Mouse (Mus musculus) spleen, embryonic (tissue): ENCODE measurements around the gene Gm45713.

Experiments
- CTCF ChIA-PET: fragments of 350-600 bp; sonication (Branson Sonifier 250); formaldehyde crosslinking; loops from one replicate; lab custom pipeline; 2022; lab: Charles Lee

Gene Gm45713

DNA sequence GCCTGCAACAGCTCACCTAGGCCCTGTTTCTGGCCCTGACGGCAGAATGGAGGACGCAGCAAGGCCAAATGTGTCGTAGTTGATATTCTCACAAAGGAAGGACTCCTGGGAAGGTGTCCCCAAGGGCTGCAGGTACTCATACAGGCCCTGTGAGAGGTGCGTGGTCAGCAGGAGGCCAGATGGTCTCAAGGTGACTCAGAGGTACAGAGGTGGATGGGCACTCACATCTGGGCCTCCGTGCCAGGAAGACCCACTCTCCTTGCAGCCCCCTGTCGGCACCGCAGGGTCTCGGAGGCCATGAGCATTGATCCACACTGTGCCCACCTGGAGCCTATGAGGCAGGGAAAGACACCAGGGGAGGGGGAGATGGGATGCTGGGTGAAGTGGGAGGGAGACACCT is 9.4 kb upstream of the Gm45713 start:
- CTCF ChIA-PET, result no interaction called here

DNA sequence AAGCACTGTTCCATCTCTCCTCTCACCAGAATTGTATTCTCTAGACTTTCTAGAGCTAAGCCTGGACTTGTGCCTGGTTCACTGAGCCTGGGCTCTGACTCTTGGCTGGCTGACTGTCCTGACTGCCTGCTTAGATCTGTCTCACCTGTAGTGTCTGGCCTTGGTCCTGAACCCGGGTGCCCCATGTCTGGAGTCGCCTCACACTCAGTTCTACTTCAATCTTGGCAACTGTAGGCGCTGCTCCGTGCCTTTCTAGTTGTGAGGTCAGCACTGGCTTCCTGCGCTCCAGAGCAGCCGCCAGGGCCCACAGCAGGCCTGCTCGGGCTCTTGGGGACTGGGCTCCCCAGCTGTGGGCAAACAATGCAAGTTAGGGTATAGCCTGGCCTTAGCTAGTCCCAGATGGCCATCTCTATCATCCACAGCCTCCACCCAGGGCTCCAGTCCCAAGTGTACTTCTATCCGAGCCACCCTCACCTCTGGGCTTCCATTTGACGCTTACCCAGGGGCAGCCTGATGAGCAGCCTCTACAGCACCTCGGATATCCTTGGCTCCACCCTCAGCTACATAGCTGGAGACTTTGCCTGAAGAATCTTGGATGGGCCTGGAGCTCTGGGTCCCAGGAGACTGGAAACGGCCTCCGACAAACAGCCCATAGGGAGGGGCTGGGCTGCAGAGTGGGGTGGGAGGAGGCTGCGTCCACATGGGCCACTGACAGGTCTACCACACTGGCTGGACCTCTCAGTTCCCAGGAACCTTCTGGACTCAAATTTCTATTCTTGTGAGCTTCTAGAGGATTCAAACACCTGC is 8.5 kb upstream of the Gm45713 start:
- CTCF ChIA-PET, result no interaction called here

DNA sequence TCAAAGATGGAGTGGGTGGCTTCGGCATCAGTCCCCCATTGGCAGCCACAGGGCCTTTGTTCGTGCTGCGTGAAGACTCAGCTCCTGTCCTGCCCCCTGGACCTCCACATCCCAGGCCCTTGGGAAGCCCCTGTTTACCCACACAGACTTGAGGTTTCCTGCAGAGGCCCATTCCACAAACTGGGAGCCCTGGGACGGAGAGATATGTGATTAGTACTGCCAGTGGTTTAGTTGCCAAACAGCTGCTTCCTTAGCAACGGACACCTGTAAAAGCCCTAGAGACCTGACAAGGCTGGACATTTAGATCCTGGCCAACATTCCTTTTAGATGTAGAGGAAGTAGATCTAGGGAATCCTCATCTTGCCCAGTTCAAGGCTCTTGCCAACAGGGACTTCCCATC is 5.9 kb upstream of the Gm45713 start:
- CTCF ChIA-PET, result no interaction called here

DNA sequence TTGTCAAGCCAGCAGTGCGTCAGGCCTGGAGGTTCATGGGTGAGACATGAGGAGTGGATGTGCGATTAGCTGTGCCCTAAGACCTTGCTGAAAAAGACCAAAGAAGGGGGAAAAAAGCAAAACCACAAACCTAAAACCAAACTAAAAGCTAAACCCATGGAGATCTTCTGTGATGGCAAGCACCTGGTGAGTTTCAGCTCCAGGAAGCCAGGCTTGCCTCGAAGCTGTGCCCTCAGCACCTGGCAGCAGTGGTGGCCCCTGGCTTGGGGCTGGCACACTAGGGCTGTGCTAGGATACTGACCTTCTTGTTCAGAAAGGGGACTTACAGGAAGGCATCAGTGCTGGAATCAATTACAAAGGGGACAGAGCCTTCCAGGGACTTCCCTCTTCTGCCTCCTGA is 5.3 kb upstream of the Gm45713 start:
- CTCF ChIA-PET, result no interaction called here

DNA sequence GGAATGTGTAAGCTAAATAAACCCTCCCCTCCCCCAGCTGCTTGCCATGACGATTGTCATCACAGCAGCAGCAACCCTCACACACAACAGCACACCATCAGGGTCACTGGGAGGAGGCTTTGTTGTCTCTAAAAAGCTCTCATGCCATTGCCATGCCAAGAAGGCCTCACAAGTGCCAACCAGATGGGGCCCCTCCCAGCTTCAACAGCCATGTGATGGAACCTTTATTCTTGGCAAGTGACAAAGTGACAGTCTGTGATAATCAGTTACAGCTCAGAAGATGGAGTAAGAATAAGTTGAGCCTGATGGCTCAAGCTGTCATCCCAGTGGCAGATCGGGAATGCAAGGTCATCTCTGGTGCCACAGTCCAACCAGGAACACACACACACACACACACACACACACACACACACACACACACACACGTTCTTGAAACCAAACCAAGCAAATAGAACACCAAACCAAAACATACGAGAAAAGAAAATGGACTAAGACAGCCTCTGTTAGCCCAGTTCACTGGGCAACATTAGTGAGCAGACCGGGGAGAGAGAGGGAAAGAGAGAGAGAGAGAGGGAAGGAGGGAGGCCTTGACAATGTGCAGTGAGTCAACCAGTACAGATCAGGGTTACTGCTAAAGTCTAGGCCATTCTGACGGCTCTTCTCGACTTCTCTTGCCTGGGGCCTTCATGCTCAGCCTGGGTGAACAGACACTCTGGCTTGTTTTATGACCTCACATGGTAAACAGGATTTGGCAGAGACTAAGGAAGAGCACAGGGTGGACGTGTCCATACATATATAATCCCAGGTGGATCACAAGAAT is 4.1 kb upstream of the Gm45713 start:
- CTCF ChIA-PET, result interaction anchor here (0.7 kb wide), 2 partner anchors 14 to 112 kb away, joined by 4 read pairs; no protein-coding TSS in a partner anchor

DNA sequence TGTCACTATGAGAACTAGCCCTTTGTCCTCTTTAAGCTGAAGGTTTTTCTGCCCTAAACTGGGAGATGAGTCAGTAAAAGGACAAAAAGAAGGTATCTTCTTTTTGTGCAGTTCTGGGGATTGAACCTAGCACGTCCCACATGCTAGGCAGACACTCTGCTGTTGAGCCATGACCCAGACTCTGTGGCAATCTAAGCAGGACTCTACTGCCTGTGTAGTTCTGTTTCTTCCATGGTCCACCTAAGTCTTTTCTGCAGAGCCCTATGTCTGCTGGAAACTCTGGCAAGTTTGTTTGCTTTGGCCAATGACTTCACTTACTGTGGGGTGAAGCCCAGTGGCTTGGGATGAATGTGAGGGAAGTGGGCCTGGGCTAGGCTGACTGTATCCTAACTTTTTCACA is 2.4 kb upstream of the Gm45713 start:
- CTCF ChIA-PET, result interaction anchor here (0.5 to 0.7 kb wide), 2 partner anchors 46 to 278 kb away, joined by 3 read pairs; partner anchors contain the start of gene Rcn3

DNA sequence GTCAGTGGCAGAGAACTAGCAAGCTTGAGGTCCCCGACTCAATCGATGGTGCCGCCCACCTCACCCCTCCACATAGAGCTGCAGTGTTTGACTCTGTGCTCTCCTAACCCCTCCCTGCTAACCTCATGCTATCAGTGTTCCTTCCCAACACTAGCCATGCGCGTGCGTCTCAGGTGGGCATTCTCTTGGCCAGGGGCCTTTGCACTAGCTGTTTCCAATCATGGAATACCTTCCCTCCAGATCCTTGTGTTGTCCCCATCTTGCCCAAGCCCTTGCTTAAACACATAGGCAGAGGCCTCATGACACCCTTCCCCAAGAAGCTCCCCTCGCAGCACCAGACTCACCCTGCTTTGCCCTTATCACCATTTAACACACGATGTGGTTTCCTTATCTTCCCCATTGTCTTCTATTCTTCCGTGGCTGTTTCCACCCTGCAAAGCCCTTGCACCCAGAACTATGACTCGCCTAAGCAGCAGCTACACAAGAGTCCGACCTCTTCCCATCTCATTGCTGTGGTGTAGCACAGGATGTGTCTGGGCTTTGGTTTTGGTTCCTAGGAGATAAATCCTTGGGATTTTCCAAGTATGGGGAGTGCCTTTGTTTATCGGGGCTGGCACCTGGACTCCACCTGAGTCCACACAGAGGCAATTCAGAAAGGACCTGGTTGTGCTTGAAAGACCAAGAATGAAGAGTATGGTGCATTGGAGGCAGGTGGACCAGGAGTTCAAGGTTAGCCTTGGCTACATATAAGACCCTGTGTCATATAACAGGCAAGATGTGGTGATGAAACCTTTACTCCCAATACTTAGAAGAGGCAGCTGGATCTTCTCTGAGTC is 1.4 kb upstream of the Gm45713 start:
- CTCF ChIA-PET, result interaction anchor here (0.5 to 1.5 kb wide), 5 partner anchors 30 to 1253 kb away, joined by 3 to 19 read pairs (median 3); no protein-coding TSS in a partner anchor

DNA sequence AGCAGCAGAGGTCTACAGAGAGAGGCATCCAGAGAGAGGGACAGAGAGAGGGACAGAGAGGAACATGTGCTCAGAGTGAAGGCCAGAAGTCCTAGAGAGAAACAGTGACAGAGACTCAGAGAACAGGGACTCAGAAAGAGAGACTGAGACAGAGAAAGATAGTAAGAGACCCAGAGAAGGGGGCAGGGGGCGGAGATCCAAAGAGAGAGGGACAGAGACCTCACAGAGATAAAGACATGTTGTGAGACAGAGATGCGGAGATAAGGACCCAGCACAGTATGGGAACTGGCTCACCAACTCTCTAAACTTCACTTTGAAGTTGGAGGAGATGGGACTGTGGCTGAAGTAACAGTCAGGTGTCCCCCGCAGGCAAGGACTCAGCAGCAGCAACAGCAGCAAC is 661 bp downstream of the Gm45713 start:
- CTCF ChIA-PET, result no interaction called here

DNA sequence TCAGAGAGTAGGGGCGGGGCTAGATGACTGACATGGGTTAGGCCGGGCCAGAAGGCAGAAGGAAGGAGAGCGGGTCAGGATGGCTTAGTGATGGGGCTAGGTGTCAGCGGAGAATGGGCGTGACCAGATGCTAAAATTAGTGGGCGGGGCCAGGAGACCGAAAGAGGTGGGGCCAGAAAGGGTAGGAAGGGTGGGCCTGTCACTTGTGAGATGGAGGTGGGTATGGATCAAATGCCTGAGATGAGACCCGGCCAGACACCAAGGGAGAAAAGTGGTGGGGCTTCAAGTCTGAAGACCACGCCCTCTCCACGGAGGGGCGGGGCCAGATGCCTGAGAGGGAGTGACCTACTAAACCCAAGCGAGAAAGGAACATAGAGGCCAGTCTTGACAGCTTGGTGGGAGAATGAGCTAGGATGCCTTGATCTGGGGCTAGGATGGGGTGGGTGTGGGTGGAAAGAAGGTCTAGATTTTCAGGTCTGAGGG is 1.4 kb downstream of the Gm45713 start:
- CTCF ChIA-PET, result no interaction called here

DNA sequence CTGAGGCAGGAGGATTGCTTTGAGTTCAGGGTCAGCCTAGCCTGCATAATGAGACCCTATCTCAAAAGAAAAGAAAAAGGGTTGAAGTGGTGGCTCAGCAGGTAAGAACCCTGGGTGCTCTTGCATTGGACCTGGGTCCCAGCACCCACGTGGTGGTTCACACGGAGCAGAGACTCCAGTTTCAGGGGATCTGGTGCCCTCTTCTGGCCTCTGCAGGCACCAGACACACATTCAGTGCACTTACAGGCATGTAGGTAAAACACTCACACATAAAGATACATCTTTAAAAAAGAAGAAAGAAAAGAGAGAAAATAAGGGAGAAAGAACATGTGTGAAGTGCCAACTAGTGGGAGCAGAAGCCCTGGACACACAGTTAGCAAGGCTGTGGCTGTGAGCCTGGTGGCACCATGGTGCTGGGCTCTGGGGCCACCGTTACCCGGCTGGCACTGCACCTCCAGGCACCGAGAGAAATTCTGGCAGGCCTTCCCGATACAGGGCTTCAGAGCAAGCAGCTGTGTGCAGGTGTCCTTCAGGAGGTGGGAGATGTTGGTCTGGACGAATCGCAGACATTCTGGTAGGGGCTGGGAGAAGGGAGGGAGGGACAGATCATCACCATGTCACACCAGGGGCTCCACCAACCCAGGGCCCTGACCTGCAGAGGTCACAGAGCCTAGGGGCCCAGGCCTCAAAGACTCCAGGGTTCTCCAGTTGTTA is 2.4 kb downstream of the Gm45713 start:
- CTCF ChIA-PET, result interaction anchor here (0.6 kb wide), 2 partner anchors 53 to 216 kb away, joined by 3 to 4 read pairs; no protein-coding TSS in a partner anchor

DNA sequence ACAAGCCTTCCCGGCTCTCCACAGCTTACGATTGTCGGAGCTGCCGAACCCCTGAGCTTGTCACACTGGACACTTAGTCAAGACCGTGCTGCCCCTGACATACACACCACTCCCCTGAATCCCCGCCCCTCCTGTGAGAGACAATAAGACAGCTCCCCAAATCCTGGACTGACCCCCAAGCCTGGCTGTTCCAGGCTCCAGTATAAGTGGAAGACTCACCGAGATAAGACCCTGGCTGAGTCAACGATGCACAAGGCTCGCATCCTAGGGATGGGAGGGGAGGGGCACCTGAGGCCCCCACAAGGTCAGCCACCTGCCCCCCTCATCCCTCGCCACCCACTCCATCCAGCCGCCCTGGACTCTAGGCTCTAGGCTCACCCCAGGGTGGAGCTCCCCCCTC is 4.2 kb downstream of the Gm45713 start:
- CTCF ChIA-PET, result interaction anchor here (0.7 kb wide), 1 partner anchor 46 kb away, joined by 4 read pairs; no protein-coding TSS in a partner anchor

DNA sequence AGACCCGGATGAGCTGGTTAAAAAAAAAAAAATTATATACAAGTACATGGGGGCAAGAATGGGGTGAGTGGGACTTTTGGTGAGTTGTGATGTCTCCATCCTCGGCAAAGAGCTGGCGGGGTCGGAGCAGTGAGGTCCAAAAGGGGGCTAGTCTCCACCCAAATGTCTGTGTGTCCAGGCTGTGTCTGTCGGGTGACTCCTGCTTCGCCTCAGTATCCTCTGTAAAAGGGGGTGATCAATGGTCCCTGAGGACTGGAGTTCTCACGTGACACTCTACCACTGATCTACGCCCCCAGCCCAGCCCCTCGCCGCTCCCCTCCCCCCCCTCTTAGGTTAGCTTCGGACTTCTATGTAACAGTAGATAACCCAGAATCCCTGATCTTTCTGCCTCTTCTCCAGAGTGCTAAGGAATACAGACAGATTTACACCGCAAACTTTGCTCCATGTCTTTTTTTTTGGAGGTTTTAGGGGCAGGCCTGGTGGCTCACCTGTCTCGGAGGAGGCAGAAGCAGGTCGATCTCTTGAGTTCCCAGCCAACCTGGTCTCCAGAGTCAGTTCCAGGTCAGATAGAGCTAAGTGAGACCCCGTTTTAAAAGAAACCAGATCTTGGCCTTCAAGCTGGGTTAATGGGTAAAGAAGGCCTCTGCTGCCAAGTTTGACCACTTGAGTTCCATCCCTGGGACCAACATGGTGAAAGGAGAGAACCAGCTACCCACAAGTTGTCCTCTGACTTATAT is 6.1 kb downstream of the Gm45713 start:
- CTCF ChIA-PET, result interaction anchor here (0.8 to 0.9 kb wide), 2 partner anchors 49 to 96 kb away, joined by 3 read pairs; no protein-coding TSS in a partner anchor

DNA sequence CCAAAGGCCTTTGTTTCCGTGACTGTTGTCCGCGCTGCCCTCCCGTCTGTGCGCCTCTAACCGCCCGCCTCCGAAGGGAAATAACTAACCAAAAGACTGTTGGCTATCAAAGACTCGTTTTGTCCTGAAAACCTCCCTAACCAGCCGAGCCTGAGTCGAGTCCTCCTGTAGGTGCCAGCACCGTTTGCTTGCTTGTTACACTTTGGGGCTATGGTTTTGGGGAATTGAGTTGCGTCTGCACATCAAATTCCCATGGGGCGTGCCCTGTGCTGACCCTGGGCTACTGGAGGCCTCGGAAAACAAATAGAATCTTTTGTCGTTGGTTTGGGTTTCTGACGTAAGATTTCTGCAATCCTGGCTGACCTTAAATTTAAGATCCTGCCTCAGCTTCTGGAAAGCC is 6.7 kb downstream of the Gm45713 start:
- CTCF ChIA-PET, result interaction anchor here (0.6 kb wide), 1 partner anchor 21 kb away, joined by 4 read pairs; no protein-coding TSS in a partner anchor

DNA sequence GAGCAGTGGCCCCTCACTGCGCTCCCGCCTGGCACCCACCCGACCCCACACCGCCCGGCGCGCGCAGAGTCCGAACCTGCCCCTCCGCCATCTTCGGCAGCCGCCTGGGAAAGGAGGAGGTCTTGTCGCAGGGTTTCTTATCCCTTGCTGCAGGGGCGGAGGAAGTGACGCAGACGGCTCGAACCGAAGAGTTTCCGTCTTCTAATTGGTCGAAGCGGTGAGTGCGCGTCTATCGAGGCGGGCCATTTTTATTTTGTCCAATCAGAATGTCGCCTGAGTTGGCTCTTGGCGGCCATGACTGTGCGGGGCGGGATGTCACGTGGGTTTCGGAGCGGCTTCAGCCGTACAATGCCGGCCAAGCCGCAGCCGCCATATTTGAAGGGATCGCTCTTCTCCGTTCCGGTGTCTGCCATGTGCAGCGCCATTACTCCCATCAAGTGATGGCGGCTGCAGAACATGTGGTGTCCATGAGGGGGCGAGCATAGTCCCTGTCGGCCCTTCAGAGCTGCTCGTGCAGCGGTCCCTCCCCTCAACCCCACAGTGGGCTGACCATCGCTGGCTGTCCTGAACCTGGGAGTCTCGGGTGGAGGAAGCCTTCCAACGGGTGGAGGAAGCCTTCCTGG is 7.3 kb downstream of the Gm45713 start, which contains the start of gene Rpl13a:
Rpl13a (minus strand) TSS at position 138 of the 623 bp plus-strand sequence.
- CTCF ChIA-PET, result interaction anchor here (0.6 kb wide), 1 partner anchor 22 kb away, joined by 4 read pairs; no protein-coding TSS in a partner anchor

DNA sequence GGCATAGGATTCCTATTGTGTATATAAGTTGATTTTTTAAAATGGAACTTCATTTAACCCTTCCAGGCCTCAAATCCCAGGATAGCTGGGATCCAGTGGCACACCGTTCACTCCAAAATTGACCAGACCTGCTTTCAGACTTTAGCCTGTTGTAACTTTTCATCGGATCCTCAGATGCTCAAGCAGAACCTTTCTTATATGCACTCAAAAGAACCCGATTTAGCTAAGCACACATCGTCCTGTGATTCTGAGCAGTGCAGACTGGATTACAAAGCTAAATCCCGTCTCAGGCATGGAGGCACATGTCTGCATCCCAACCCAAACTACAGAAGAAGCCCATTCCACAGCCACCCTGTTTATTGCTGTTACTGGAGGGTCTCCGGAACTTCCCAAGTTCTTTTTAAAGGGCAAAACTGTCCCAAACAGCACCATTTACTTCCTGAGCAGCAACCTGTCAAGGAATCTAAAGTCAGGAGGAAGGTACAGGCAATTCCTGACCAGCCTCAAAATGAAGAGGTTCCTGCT is 8.3 kb downstream of the Gm45713 start:
- CTCF ChIA-PET, result no interaction called here

DNA sequence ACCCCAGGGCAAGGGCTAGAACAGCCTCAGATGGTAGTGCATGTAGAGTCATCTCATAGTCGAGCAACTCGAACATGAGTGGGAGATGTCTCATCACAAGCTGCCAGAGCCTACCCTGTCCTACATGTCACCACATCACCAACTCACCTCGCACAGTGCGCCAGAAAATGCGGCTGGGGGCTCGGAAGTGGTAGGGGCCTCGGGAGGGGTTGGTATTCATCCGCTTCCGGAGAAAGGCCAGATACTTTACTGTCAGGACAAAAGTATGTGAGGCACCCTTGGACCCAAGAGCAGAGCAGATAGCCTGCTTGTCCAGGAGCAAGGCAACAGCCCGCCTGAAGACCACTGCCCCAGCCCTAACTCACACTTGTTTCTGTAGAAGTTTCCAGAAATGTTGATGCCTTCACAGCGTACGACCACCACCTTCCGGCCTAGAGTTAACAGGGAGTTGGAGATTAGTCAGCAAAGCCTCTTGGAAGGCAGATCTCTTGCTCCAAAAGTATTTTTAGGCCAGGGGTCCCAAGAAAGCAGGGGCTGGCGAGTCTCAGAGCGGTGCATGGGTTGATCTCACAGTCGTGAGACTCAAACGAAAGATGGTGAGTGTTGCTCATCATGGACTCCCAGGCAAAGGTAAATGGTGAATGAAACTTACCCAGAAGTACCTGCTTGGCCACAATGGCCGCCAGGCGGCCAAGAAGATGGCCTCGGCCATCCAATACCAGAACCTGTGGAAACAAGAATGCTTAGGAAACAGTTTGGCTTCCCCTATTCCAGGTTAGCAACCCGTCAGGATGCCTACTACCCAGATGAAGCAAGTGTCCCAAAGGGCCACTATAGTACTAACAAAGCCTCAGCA is 9.0 kb downstream of the Gm45713 start:
- CTCF ChIA-PET, result interaction anchor here (0.7 kb wide), 1 partner anchor 128 kb away, joined by 5 read pairs; no protein-coding TSS in a partner anchor

DNA sequence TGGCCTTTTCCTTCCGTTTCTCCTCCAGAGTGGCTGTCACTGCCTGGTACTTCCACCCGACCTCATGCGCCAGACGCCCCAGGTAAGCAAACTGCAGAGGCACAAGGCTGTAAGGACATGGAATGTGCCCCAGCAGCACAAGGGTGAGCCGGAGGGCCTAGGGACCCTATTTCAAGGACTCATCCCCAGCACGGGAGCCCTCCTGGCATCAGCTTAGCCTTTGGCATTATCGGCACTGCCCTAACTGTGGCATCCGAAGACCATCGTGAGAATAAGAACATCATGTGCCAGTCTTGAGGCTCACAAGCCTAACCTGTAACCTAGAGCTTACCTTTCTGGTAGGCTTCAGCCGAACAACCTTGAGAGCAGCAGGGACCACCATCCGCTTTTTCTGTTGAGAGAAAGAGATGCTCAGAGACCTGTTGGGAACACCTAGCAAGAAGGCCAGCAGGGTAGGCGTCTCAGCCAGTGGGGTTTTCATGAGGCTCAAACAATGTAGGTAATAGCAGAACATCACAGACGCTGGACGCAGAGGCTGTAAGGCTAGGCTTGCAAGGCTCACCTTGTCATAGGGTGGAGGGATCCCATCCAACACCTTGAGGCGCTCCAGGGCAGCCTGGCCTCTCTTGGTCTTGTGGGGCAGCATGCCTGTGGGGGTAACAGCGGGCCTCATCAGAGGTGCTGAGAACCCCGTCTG is 9.7 kb downstream of the Gm45713 start:
- CTCF ChIA-PET, result interaction anchor here (0.7 kb wide), 1 partner anchor 127 kb away, joined by 5 read pairs; no protein-coding TSS in a partner anchor
